Comparison of ENCODE assay signal across 7 mouse cellular contexts in genomic region chr10:31331225-31331775, GRCm38 (mm10). TPM values are rescaled to one million over a fixed set of nuclear protein-coding genes. Genes with fewer than 3 reads are reported as not detected.
DNase-seq lines count a peak whose midpoint lies in the region; ATAC-seq lines count a peak whose summit lies in the region.

No protein-coding gene starts in this region.

- peak; percentile 19 to 32 for DNase-seq in layer of hippocampus, postnatal 10 days (ENCODE audit: low spot score in 2 of 2)
- no peak for DNase-seq in layer of hippocampus, adult 8-10 months (ENCODE audit: low spot score in 2 of 2)
- peak; percentile 26 for DNase-seq in NIH3T3 (ENCODE audit: low read depth)
- peak; percentile 67 for DNase-seq in adrenal gland, postnatal 25 days
- peak; percentile 39 for DNase-seq in kidney, postnatal 14 days
- DNase-seq in layer of hippocampus, adult 18-20 months (ENCODE audit: low spot score in 2 of 2), result no peak

- no peak for ATAC-seq in erythroid progenitor cell, adult 5-6 weeks (replicated peaks; ENCODE audit: low FRiP score, poor library complexity, severe bottlenecking)

RNA-seq across cellular contexts. Expression of gene Hddc2, which starts 18.1 kb away (rescaled TPM):
- 10 to 100 TPM; 33.1 to 36.2 TPM for total RNA-seq in layer of hippocampus, postnatal 10 days (2021)
- total RNA-seq in layer of hippocampus, adult 8-10 months (2022), result 10 to 100 TPM; 17.6 to 24.6 (median 21.8) TPM
- total RNA-seq in adrenal gland, postnatal 25 days (2021), result 32.0 and 45.0 TPM in 2 replicates
- 10 to 100 TPM; 16.6 to 23.4 TPM for total RNA-seq in layer of hippocampus, adult 18-20 months (2021)
- total RNA-seq in erythroid progenitor cell, adult 5-6 weeks (2015; ENCODE audit: low replicate concordance), result 2.9 TPM in 1 of 2 replicates, not detected in the other
- total RNA-seq in erythroid progenitor cell, adult 5-6 weeks (2017; ENCODE audit: low replicate concordance), result 0.45 and 4.9 TPM in 2 replicates

Comparison
In these comparisons a context has a peak if more than half of its experiments do, and no peak if none do; other contexts are left out.
1. DNase-seq: peak in layer of hippocampus, postnatal 10 days (2 of 2), NIH3T3 (single experiment), adrenal gland, postnatal 25 days (single experiment) and kidney, postnatal 14 days (single experiment); none in layer of hippocampus, adult 8-10 months (0 of 2) and layer of hippocampus, adult 18-20 months (0 of 2).